In the genomic region with DNA sequence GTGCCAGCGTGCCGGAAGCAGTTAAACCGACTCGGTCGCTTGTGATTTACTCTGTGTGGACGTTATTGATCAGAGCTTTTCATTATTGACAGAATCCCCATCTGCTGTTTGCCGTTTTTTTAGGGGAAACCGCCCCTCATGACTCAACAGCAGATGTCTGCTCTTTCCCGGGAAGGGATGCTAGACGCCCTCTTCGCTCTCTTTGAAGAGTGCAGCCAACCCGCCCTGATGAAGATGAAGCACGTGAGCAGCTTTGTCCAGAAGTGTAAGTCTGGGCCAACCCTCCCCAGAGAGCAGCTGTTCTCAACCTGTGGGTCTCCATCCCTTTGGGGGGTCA, we compare ENCODE assay signal across 21 mouse cellular contexts. TPM values are rescaled to one million over a fixed set of nuclear protein-coding genes. Genes with fewer than 3 reads are reported as not detected.
DNase-seq lines count a peak whose midpoint lies in the region; ATAC-seq and TF ChIP-seq lines count a peak whose summit lies in the region.
"Had no signal": no experiment of that assay in that cellular context is flagged by ENCODE, and none has a peak within 500 bp of the region (broad histone marks: within the 10 kb centered on the region; RNA-seq: fewer than 3 reads in every experiment).

No protein-coding gene starts in this region.

- DNase-seq in layer of hippocampus, adult 11-12 months (ENCODE audit: low spot score) = peak; percentile 57
- no peak for DNase-seq in layer of hippocampus, postnatal 25 days (ENCODE audit: extremely low spot score in 1 of 2, low spot score in 1 of 2)
- peak; percentile 43 for DNase-seq in layer of hippocampus, adult 9-10 months (ENCODE audit: low spot score)
- no peak for DNase-seq in liver, postnatal 0 days
- no peak for DNase-seq in urinary bladder, postnatal 4 days (ENCODE audit: low spot score in 2 of 2)
- DNase-seq in thymus, postnatal 10 days (ENCODE audit: low spot score in 2 of 2) = no peak
- DNase-seq in left cerebral cortex, adult 11 months (ENCODE audit: low spot score) = no peak
- DNase-seq: adrenal gland, postnatal 25 days; cerebellum, adult 11 months; cerebellum, adult 9-11 months; lung, postnatal 14 days; thymus, postnatal 25 days had no signal

- no peak for TF ChIP-seq CTCF in C2C12 (IDR thresholded peaks at IDR 0.05; ENCODE audit: control insufficient read depth, insufficient read depth, insufficient read length)
- TF ChIP-seq CTCF in liver, postnatal 0 days (IDR thresholded peaks at IDR 0.05; ENCODE audit: low read depth) = no peak

- H3K27me3 ChIP-seq in C2C12 (ENCODE audit: control insufficient read depth, insufficient read depth, insufficient read length) = no peaks in the 10 kb centered on the region
- H3K27me3 ChIP-seq in liver, postnatal 0 days (ENCODE audit: insufficient read depth, low read length) = no peaks in the 10 kb centered on the region
- H3K27me3 ChIP-seq: embryonic facial prominence, embryonic 15.5 days; hindbrain, embryonic 15.5 days; intestine, embryonic 15.5 days; midbrain, embryonic 13.5 days; neural tube, embryonic 12.5 days had no signal

- ATAC-seq in liver, postnatal 0 days = peak; percentile 47; the same call in 1 of the 2 replicates
- ATAC-seq: forebrain, embryonic 14.5 days; intestine, embryonic 15.5 days; midbrain, embryonic 13.5 days had no signal

- H3K9ac ChIP-seq in liver, postnatal 0 days (replicated peaks) = no peak overlapping the region
- H3K9ac ChIP-seq: embryonic facial prominence, embryonic 15.5 days; hindbrain, embryonic 15.5 days; intestine, embryonic 15.5 days; liver, embryonic 14.5 days; midbrain, embryonic 13.5 days; neural tube, embryonic 12.5 days had no signal

- peaks cover 45% of the 10 kb centered on the region for H3K36me3 ChIP-seq in C2C12 (ENCODE audit: control insufficient read depth, insufficient read depth)
- peaks cover 44% of the 10 kb centered on the region for H3K36me3 ChIP-seq in liver, postnatal 0 days (replicated peaks; ENCODE audit: insufficient read depth, low read length)
- H3K36me3 ChIP-seq: hindbrain, embryonic 15.5 days had no signal

- no peak overlapping the region for H3K4me3 ChIP-seq in C2C12 (ENCODE audit: insufficient read depth, poor library complexity, severe bottlenecking)
- no peak overlapping the region for H3K4me3 ChIP-seq in liver, postnatal 0 days (ENCODE audit: low read depth, low read length)
- H3K4me3 ChIP-seq: embryonic facial prominence, embryonic 15.5 days; hindbrain, embryonic 15.5 days; intestine, embryonic 15.5 days; midbrain, embryonic 13.5 days; neural tube, embryonic 12.5 days had no signal

- 69% methylated on average over 13 of the region's 13 CpGs for WGBS in liver, postnatal 0 days (ENCODE audit: insufficient replicate concordance)

- peak overlapping the region; percentile 50 for H3K4me2 ChIP-seq in liver, postnatal 0 days (ENCODE audit: low read depth, low read length)
- H3K4me2 ChIP-seq: embryonic facial prominence, embryonic 15.5 days; heart, embryonic 11.5 days; hindbrain, embryonic 15.5 days; intestine, embryonic 15.5 days; midbrain, embryonic 13.5 days; neural tube, embryonic 12.5 days had no signal

- H3K79me2 ChIP-seq in C2C12 (ENCODE audit: control insufficient read depth, insufficient read depth) = peaks cover 81% of the 10 kb centered on the region

- no peak overlapping the region for H3ac ChIP-seq in C2C12 (ENCODE audit: control insufficient read depth, insufficient read length, low read depth)

- 0 out of 2 replicates have a peak overlapping the region, but pooled peaks have one; percentile 29 for H3K27ac ChIP-seq in liver, postnatal 0 days (ENCODE audit: low read depth)
- H3K27ac ChIP-seq: embryonic facial prominence, embryonic 15.5 days; hindbrain, embryonic 15.5 days; intestine, embryonic 15.5 days; liver, embryonic 14.5 days; midbrain, embryonic 13.5 days; neural tube, embryonic 12.5 days had no signal

- peaks cover 3% of the 10 kb centered on the region; the same call in 1 of the 2 replicates for H3K4me1 ChIP-seq in liver, postnatal 0 days (ENCODE audit: insufficient read depth)

- peaks cover 40% of the 10 kb centered on the region for H3K79me3 ChIP-seq in C2C12 (ENCODE audit: low read depth)

- no peaks in the 10 kb centered on the region for H3K9me3 ChIP-seq in liver, postnatal 0 days (ENCODE audit: low read length)
- H3K9me3 ChIP-seq: embryonic facial prominence, embryonic 15.5 days; hindbrain, embryonic 15.5 days; intestine, embryonic 15.5 days; midbrain, embryonic 13.5 days; neural tube, embryonic 12.5 days had no signal

- TF ChIP-seq EP300 in liver, postnatal 0 days (IDR thresholded peaks at IDR 0.05; ENCODE audit: low read depth) = no peak

TF ChIP-seq in C2C12, 6 proteins besides CTCF, POLR2A, EP300 and RAD21:
- TF ChIP-seq MAX (IDR thresholded peaks at IDR 0.05) (no peak), USF1 (IDR thresholded peaks at IDR 0.05; ENCODE audit: low read depth) (peak; percentile 51), MYOD1 (IDR thresholded peaks at IDR 0.05; ENCODE audit: control insufficient read depth, insufficient read length, low read depth) (peak; percentile 25)

RNA-seq across cellular contexts. Expression of a gene that starts 5.9 kb away (rescaled TPM):
- total RNA-seq in layer of hippocampus, postnatal 25 days (2021) = 10 to 100 TPM; 55.9 to 66.8 TPM
- 19.9 TPM for polyA plus RNA-seq in C2C12 (2012; fragmentation: generic; extraction: Trizol)
- 9.1 and 11.5 TPM in 2 replicates for polyA plus RNA-seq in liver, postnatal 0 days (2015; fragmentation: Nextera tagmentation; extraction: Ambion mirVana)

Comparison
In these comparisons a context has a peak if more than half of its experiments do, and no peak if none do; other contexts are left out.
1. DNase-seq: peak in layer of hippocampus, adult 11-12 months (single experiment) and layer of hippocampus, adult 9-10 months (single experiment); none in layer of hippocampus, postnatal 25 days (0 of 2), liver, postnatal 0 days (single experiment), urinary bladder, postnatal 4 days (0 of 2), thymus, postnatal 10 days (0 of 2) and left cerebral cortex, adult 11 months (single experiment).